In the genomic region with DNA sequence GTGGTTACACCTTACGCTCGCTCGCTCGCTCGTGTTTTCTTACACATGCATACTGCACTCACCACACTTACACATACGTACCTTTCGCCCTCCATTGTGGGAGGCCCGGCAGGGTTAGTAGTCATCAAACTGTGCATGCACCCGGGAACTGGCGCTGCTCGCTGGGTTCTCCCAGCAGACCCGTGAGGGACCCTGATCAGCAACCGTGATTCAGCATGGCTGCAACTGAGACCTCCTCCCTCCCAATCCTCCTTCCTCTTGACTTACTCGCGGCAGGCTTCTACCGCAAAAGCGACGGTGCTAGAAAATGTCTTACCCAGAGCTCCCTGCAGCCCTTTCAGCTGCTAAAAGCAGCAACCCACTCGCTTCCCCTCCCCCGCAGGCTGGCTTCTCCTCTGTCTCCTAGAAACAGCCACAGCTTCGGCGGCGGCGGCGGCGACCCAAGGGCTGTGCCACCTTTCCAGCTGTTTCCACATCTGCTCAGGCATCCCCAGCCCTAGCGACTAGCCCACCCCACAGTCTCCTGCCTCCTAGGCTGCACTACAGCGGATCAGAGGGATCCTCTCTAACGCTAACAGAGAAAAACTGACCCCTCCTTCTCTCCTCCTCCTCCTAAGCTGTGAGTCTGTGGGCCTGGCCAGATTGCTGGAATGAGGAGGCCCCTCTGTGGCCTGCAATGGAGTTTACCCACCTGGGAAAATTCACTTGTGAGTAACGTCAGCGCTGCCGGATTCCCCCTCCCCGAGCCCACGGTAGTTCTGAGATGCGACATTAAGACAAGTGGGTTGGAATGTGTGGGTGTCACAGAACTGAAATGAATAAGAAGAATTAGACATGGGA, we compare ENCODE assay signal across 8 mouse cellular contexts. TPM values are rescaled to one million over a fixed set of nuclear protein-coding genes. Genes with fewer than 3 reads are reported as not detected.
DNase-seq lines count a peak whose midpoint lies in the region; ATAC-seq and TF ChIP-seq lines count a peak whose summit lies in the region.

Gene Klhl3 (minus strand): TSS at position 532 of the 840 bp plus-strand sequence.

- H3K4me3 ChIP-seq in forebrain, embryonic 15.5 days, result peak within 1 kb of the TSS; percentile 56
- H3K4me3 ChIP-seq in hindbrain, embryonic 10.5 days, result peak within 1 kb of the TSS; percentile 65
- peak within 1 kb of the TSS; percentile 62 for H3K4me3 ChIP-seq in lung, embryonic 16.5 days (ENCODE audit: low read length)
- peak within 1 kb of the TSS; percentile 66 for H3K4me3 ChIP-seq in olfactory bulb, adult 2 months (ENCODE audit: insufficient read depth, low read depth, low read length)

- peaks cover 16% of the 10 kb centered on the region for H3K4me1 ChIP-seq in forebrain, embryonic 15.5 days
- H3K4me1 ChIP-seq in hindbrain, embryonic 10.5 days (replicated peaks), result peaks cover 25% of the 10 kb centered on the region
- peaks cover 19% of the 10 kb centered on the region for H3K4me1 ChIP-seq in lung, embryonic 16.5 days (replicated peaks; ENCODE audit: control insufficient read depth, insufficient read depth, low read length)
- peaks cover 28% of the 10 kb centered on the region for H3K4me1 ChIP-seq in olfactory bulb, adult 2 months (ENCODE audit: control insufficient read depth, insufficient read depth, low read length)

- peak; percentile 65 for ATAC-seq in cerebellum, adult (ENCODE audit: insufficient number of reproducible peaks, low FRiP score, low TSS enrichment)
- peak; percentile 88 for ATAC-seq in forebrain, embryonic 15.5 days (replicated peaks)
- ATAC-seq in lung, embryonic 16.5 days (ENCODE audit: low read depth), result peak; percentile 81

- DNase-seq in CD8-positive naive resting alpha-beta T cell, adult 2 months (ENCODE audit: low read depth in 2 of 2, low spot score in 2 of 2), result peak; percentile 45 to 70
- peak; percentile 76 for DNase-seq in hindbrain, embryonic 10.5 days (ENCODE audit: low spot score)
- DNase-seq in layer of hippocampus, postnatal 14 days (ENCODE audit: low spot score in 2 of 2), result peak; percentile 79 to 84
- DNase-seq in thymus, adult 18-20 months, result peak; percentile 76 to 81

- H3K27me3 ChIP-seq in forebrain, embryonic 15.5 days, result no peaks in the 10 kb centered on the region
- H3K27me3 ChIP-seq in hindbrain, embryonic 10.5 days (ENCODE audit: insufficient read depth, poor library complexity, severe bottlenecking), result peaks cover 3% of the 10 kb centered on the region
- H3K27me3 ChIP-seq in lung, embryonic 16.5 days (ENCODE audit: control insufficient read depth, insufficient read depth, low read depth, low read length), result no peaks in the 10 kb centered on the region

- no peak; the same call in 1 of the 2 replicates for TF ChIP-seq CTCF in olfactory bulb, adult 2 months (IDR thresholded peaks at IDR 0.05; ENCODE audit: insufficient read depth, low read depth, low read length)

- H3K9ac ChIP-seq in forebrain, embryonic 15.5 days (replicated peaks), result peak within 1 kb of the TSS; percentile 70
- H3K9ac ChIP-seq in lung, embryonic 16.5 days (ENCODE audit: low read length), result peak within 1 kb of the TSS; percentile 62

- H3K27ac ChIP-seq in forebrain, embryonic 15.5 days (replicated peaks), result peak within 1 kb of the TSS; percentile 91
- peak within 1 kb of the TSS; percentile 89 for H3K27ac ChIP-seq in hindbrain, embryonic 10.5 days
- H3K27ac ChIP-seq in lung, embryonic 16.5 days (ENCODE audit: low read length), result peak within 1 kb of the TSS; percentile 50
- H3K27ac ChIP-seq in olfactory bulb, adult 2 months (ENCODE audit: insufficient read depth, low read depth, low read length), result peak within 1 kb of the TSS; percentile 96

- no peaks in the 10 kb centered on the region for H3K36me3 ChIP-seq in forebrain, embryonic 15.5 days
- H3K36me3 ChIP-seq in hindbrain, embryonic 10.5 days, result no peaks in the 10 kb centered on the region
- H3K36me3 ChIP-seq in lung, embryonic 16.5 days (ENCODE audit: control insufficient read depth, insufficient read depth, low read length), result no peaks in the 10 kb centered on the region

- peak within 1 kb of the TSS; percentile 86 for H3K4me2 ChIP-seq in forebrain, embryonic 15.5 days (replicated peaks)
- peak within 1 kb of the TSS; percentile 73 for H3K4me2 ChIP-seq in lung, embryonic 16.5 days (ENCODE audit: low read depth, low read length)

- TF ChIP-seq POLR2A in olfactory bulb, adult 2 months (IDR thresholded peaks at IDR 0.05; ENCODE audit: insufficient read depth, low read depth, low read length), result peak; percentile 29

- H3K9me3 ChIP-seq in forebrain, embryonic 15.5 days, result no peaks in the 10 kb centered on the region
- no peaks in the 10 kb centered on the region for H3K9me3 ChIP-seq in hindbrain, embryonic 10.5 days
- no peaks in the 10 kb centered on the region for H3K9me3 ChIP-seq in lung, embryonic 16.5 days (ENCODE audit: control insufficient read depth, low read length)

- WGBS in forebrain, embryonic 15.5 days, result under 1% methylated on average over 35 of the region's 35 CpGs
- WGBS in hindbrain, embryonic 10.5 days, result 2% methylated on average over 35 of the region's 35 CpGs
- WGBS in lung, embryonic 16.5 days, result under 1% methylated on average over 35 of the region's 35 CpGs
- 0% methylated on average over 35 of the region's 35 CpGs for WGBS in olfactory bulb, adult 2 months

RNA-seq across cellular contexts. Expression of gene Klhl3, which starts in this region (rescaled TPM):
- polyA plus RNA-seq in forebrain, embryonic 15.5 days (2015; fragmentation: Nextera tagmentation; extraction: Ambion mirVana), result 8.6 and 9.0 TPM in 2 replicates
- polyA plus RNA-seq in hindbrain, embryonic 10.5 days (2016; fragmentation: Nextera tagmentation; extraction: Ambion mirVana), result 1.9 and 3.4 TPM in 2 replicates
- 10 to 100 TPM; 35.6 to 36.5 TPM for total RNA-seq in layer of hippocampus, postnatal 14 days (2021)
- polyA plus RNA-seq in lung, embryonic 16.5 days (2015; fragmentation: Nextera tagmentation; extraction: Ambion mirVana), result 4.4 and 4.6 TPM in 2 replicates
- polyA plus RNA-seq in olfactory bulb, adult 2 months (2012; ENCODE audit: insufficient read depth, insufficient read length, low replicate concordance, missing spikeins), result not detected in 2 replicates

Comparison
In these comparisons a context has a peak if more than half of its experiments do, and no peak if none do; other contexts are left out.
1. Peak in every context shown above with its lines: DNase-seq, ATAC-seq, H3K4me3 ChIP-seq and H3K27ac ChIP-seq.